Comparison of ENCODE assay signal across 8 mouse cellular contexts in genomic region chr11:68387441-68387760, GRCm38 (mm10). TPM values are rescaled to one million over a fixed set of nuclear protein-coding genes. Genes with fewer than 3 reads are reported as not detected.
DNase-seq lines count a peak whose midpoint lies in the region; ATAC-seq and TF ChIP-seq lines count a peak whose summit lies in the region.

No protein-coding gene starts in this region.

- H3K4me2 ChIP-seq in heart, embryonic 14.5 days (ENCODE audit: low read length), result peak overlapping the region; percentile 92
- H3K4me2 ChIP-seq in forebrain, embryonic 16.5 days (ENCODE audit: low read length), result peak overlapping the region; percentile 95
- peak overlapping the region; percentile 70 for H3K4me2 ChIP-seq in liver, embryonic 15.5 days

- no peaks in the 10 kb centered on the region for H3K9me3 ChIP-seq in heart, embryonic 14.5 days (ENCODE audit: control insufficient read depth, low read length)
- no peaks in the 10 kb centered on the region for H3K9me3 ChIP-seq in E14TG2a.4 (ENCODE audit: low read length)
- no peaks in the 10 kb centered on the region for H3K9me3 ChIP-seq in forebrain, embryonic 16.5 days (ENCODE audit: control insufficient read depth, low read length)
- no peaks in the 10 kb centered on the region for H3K9me3 ChIP-seq in liver, embryonic 15.5 days (replicated peaks)

- peaks cover 63% of the 10 kb centered on the region for H3K27me3 ChIP-seq in heart, embryonic 14.5 days (ENCODE audit: control insufficient read depth, insufficient read depth, low read length)
- peaks cover 85% of the 10 kb centered on the region for H3K27me3 ChIP-seq in E14TG2a.4 (ENCODE audit: insufficient read depth, low read length)
- peaks cover 50% of the 10 kb centered on the region for H3K27me3 ChIP-seq in forebrain, embryonic 16.5 days (replicated peaks; ENCODE audit: control insufficient read depth, insufficient read depth, low read length)
- peaks cover 97% of the 10 kb centered on the region for H3K27me3 ChIP-seq in liver, embryonic 15.5 days

- no peak for DNase-seq in heart, adult 9 months (ENCODE audit: low spot score in 2 of 2)
- DNase-seq in cerebellum, postnatal 36 days, result no peak
- DNase-seq in spleen, adult 18-20 months, result no peak

- no peaks in the 10 kb centered on the region for H3K36me3 ChIP-seq in heart, embryonic 14.5 days (ENCODE audit: control insufficient read depth, insufficient read depth, low read length)
- peaks cover 59% of the 10 kb centered on the region for H3K36me3 ChIP-seq in E14TG2a.4 (ENCODE audit: insufficient read depth, low read length)
- no peaks in the 10 kb centered on the region for H3K36me3 ChIP-seq in forebrain, embryonic 16.5 days (ENCODE audit: control insufficient read depth, insufficient read depth)
- H3K36me3 ChIP-seq in liver, embryonic 15.5 days (replicated peaks), result no peaks in the 10 kb centered on the region

- no peak for TF ChIP-seq CTCF in E14TG2a.4 (conservative IDR thresholded peaks at IDR 0.05; ENCODE audit: low read length)

- peak overlapping the region; percentile 86 to 89 for H3K27ac ChIP-seq in heart, embryonic 14.5 days (replicated peaks in 1 of 2; ENCODE audit: control insufficient read depth in 1 of 2, insufficient read depth in 1 of 2, low read depth in 2 of 2, low read length in 2 of 2)
- no peak overlapping the region; the same call in 1 of the 2 replicates for H3K27ac ChIP-seq in forebrain, embryonic 16.5 days (ENCODE audit: low read length)
- no peak overlapping the region for H3K27ac ChIP-seq in liver, embryonic 15.5 days (replicated peaks)

- WGBS in heart, embryonic 14.5 days, result 39% methylated on average over 4 of the region's 4 CpGs
- WGBS in forebrain, embryonic 16.5 days, result 30% methylated on average over 4 of the region's 4 CpGs
- WGBS in liver, embryonic 15.5 days (ENCODE audit: insufficient replicate concordance), result 36% methylated on average over 4 of the region's 4 CpGs

- H3K9ac ChIP-seq in heart, embryonic 14.5 days (ENCODE audit: low read length), result peak overlapping the region; percentile 88
- H3K9ac ChIP-seq in forebrain, embryonic 16.5 days (replicated peaks; ENCODE audit: low read depth, low read length), result peak overlapping the region; percentile 64
- H3K9ac ChIP-seq in liver, embryonic 15.5 days, result no peak overlapping the region

- no peak for ATAC-seq in heart, embryonic 14.5 days (ENCODE audit: insufficient number of reproducible peaks, insufficient read depth, low FRiP score, low read depth)
- ATAC-seq in forebrain, embryonic 16.5 days, result no peak
- no peak for ATAC-seq in liver, embryonic 15.5 days (ENCODE audit: insufficient read depth)
- no peak for ATAC-seq in megakaryocyte progenitor cell, adult 5-6 weeks (replicated peaks; ENCODE audit: poor library complexity)

- H3K4me1 ChIP-seq in heart, embryonic 14.5 days (ENCODE audit: control insufficient read depth in 2 of 2, insufficient read depth in 2 of 2, low read length in 2 of 2), result peaks cover 25 to 39% of the 10 kb centered on the region in 2 experiments
- peaks cover 81% of the 10 kb centered on the region for H3K4me1 ChIP-seq in E14TG2a.4 (replicated peaks; ENCODE audit: low read depth, low read length)
- H3K4me1 ChIP-seq in forebrain, embryonic 16.5 days (replicated peaks; ENCODE audit: control insufficient read depth, insufficient read depth, low read length), result peaks cover 36% of the 10 kb centered on the region
- peaks cover 20% of the 10 kb centered on the region for H3K4me1 ChIP-seq in liver, embryonic 15.5 days (replicated peaks)

- peak overlapping the region; percentile 75 to 77 for H3K4me3 ChIP-seq in heart, embryonic 14.5 days (ENCODE audit: control insufficient read depth in 1 of 2, insufficient read depth in 1 of 2, low read depth in 1 of 2, low read length in 2 of 2)
- H3K4me3 ChIP-seq in E14TG2a.4 (replicated peaks; ENCODE audit: low read length), result peak overlapping the region; percentile 86
- peak overlapping the region; percentile 65 for H3K4me3 ChIP-seq in forebrain, embryonic 16.5 days (replicated peaks; ENCODE audit: low read length)
- peak overlapping the region; percentile 56 for H3K4me3 ChIP-seq in liver, embryonic 15.5 days (replicated peaks)

RNA-seq across cellular contexts. Expression of gene Ntn1, which starts 13.2 kb away (rescaled TPM):
- 10.6 and 11.5 TPM in 2 replicates for polyA plus RNA-seq in heart, embryonic 14.5 days (2014; fragmentation: Nextera tagmentation; extraction: Ambion mirVana)
- polyA plus RNA-seq in forebrain, embryonic 16.5 days (2015; fragmentation: Nextera tagmentation; extraction: Ambion mirVana), result 6.8 and 9.4 TPM in 2 replicates
- 0.15 and 0.25 TPM in 2 replicates for polyA plus RNA-seq in liver, embryonic 15.5 days (2015; fragmentation: Nextera tagmentation; extraction: Ambion mirVana)
- total RNA-seq in megakaryocyte progenitor cell, adult 5-6 weeks (2015), result not detected in 2 replicates
- total RNA-seq in megakaryocyte progenitor cell, adult 5-6 weeks (2017), result not detected in 2 replicates

RNA-seq across cellular contexts. Expression of gene Pik3r5, which starts 44.5 kb away (rescaled TPM):
- 0.65 and 1.0 TPM in 2 replicates for polyA plus RNA-seq in heart, embryonic 14.5 days (2014; fragmentation: Nextera tagmentation; extraction: Ambion mirVana)
- 0.11 and 0.14 TPM in 2 replicates for polyA plus RNA-seq in forebrain, embryonic 16.5 days (2015; fragmentation: Nextera tagmentation; extraction: Ambion mirVana)
- 0.78 and 0.83 TPM in 2 replicates for polyA plus RNA-seq in liver, embryonic 15.5 days (2015; fragmentation: Nextera tagmentation; extraction: Ambion mirVana)
- 10.5 and 12.8 TPM in 2 replicates for total RNA-seq in megakaryocyte progenitor cell, adult 5-6 weeks (2015)
- 6.2 and 7.0 TPM in 2 replicates for total RNA-seq in megakaryocyte progenitor cell, adult 5-6 weeks (2017)

Comparison
In these comparisons a context has a peak if more than half of its experiments do, and no peak if none do; other contexts are left out.
1. H3K27ac ChIP-seq: peak in heart, embryonic 14.5 days (2 of 2); none in forebrain, embryonic 16.5 days (single experiment) and liver, embryonic 15.5 days (single experiment).
2. Peak in every context shown above with its lines, with median percentiles within 50 percentile points of each other: H3K4me2 ChIP-seq and H3K4me3 ChIP-seq.